Mouse (Mus musculus) limb, embryonic 14.5 days (tissue): ENCODE data around the gene Rph3al. TPM values are rescaled to one million over a fixed set of nuclear protein-coding genes. Genes with fewer than 3 reads are reported as not detected.

ENCODE experiments used
- ATAC-seq: fragments of 200-750 bp; cut with Nextera tagmentation; 2 replicates; pipeline ENCODE4 v1.8.0; 2017; ENCODE audit warnings: low read depth, moderate number of reproducible peaks, moderate TSS enrichment; ENCODE audit not compliant: low FRiP score
- DNase-seq: peaks from one replicate; pipeline ENCODE4 v3.0.0-alpha.2; 2015; ENCODE audit warnings: low spot score
- H3K27ac ChIP-seq: fragments of 300-500 bp; sonication (generic); replicated peaks from 2 replicates; pipeline ENCODE4 v1.5.1; 2014; ENCODE audit warnings: low read depth, mild to moderate bottlenecking, low read length, moderate library complexity, mixed read lengths
- H3K27me3 ChIP-seq: fragments of 300-500 bp; sonication (generic); 2 replicates; pipeline ENCODE4 v1.6.1; 2014; ENCODE audit warnings: low read length, mixed read lengths; ENCODE audit not compliant: control insufficient read depth, insufficient read depth
- H3K36me3 ChIP-seq: fragments of 300-500 bp; sonication (generic); 2 replicates; pipeline ENCODE4 v1.6.1; 2014; ENCODE audit warnings: mild to moderate bottlenecking, low read length, moderate library complexity, mixed read lengths; ENCODE audit not compliant: control insufficient read depth, insufficient read depth
- H3K4me1 ChIP-seq: fragments of 300-500 bp; sonication (generic); 2 replicates; pipeline ENCODE4 v1.6.1; 2014; ENCODE audit warnings: antibody characterized with exemption, low read length, mixed read lengths; ENCODE audit not compliant: control insufficient read depth, insufficient read depth
- H3K4me2 ChIP-seq: fragments of 300-500 bp; sonication (generic); replicated peaks from 2 replicates; pipeline ENCODE4 v1.6.1; 2014; ENCODE audit warnings: low read depth, mild to moderate bottlenecking, low read length, moderate library complexity; ENCODE audit not compliant: severe bottlenecking
- H3K4me3 ChIP-seq: fragments of 300-500 bp; sonication (generic); replicated peaks from 2 replicates; pipeline ENCODE4 v1.5.1; 2014; ENCODE audit warnings: low read length
- H3K9ac ChIP-seq: fragments of 300-500 bp; sonication (generic); 2 replicates; pipeline ENCODE4 v1.6.1; 2014; ENCODE audit warnings: mild to moderate bottlenecking, low read depth, low read length, moderate library complexity; ENCODE audit not compliant: severe bottlenecking
- H3K9me3 ChIP-seq: fragments of 300-500 bp; sonication (generic); 2 replicates; pipeline ENCODE4 v1.6.1; 2016; ENCODE audit warnings: low read length; ENCODE audit not compliant: control insufficient read depth
- POLR2A ChIP-seq: fragments of 200-500 bp; IDR thresholded peaks from 2 replicates; pipeline ENCODE4 v1.8.0; 2012; ENCODE audit warnings: inconsistent platforms, mild to moderate bottlenecking, moderate library complexity, borderline replicate concordance; ENCODE audit not compliant: insufficient read depth, insufficient read length; ENCODE audit errors: extremely low read depth
- WGBS: fragments of 180-500 bp; shearing (Covaris S2); extraction: QIAGEN DNeasy Blood & Tissue Kit; methylation state at CpG from one replicate; pipeline ENCODE4 v1.1.7; 2014; 5-methylcytosine and 5-hydroxymethylcytosine counted together
- polyA plus RNA-seq, 2 experiments: library from polyadenylated mRNA; depleted of rRNA in 1 of 2; stranded (reverse) in 1 of 2; unstranded in 1 of 2; fragments of >200 nt; fragmentation: Nextera tagmentation in 1 of 2; extraction: Ambion mirVana in 1 of 2; gene quantifications; 2 replicates each; pipeline versions ENCODE4 v1.2.1 to v1.2.3; 2012 to 2014

The Rph3al gene
- polyA plus RNA-seq, 2 experiments, result 2.2 to 2.4 TPM

GRCm38 (mm10) chr11:75801771-75802550, 136.3 kb downstream of the Rph3al start:
- Histone ChIP-seq H3K4me3 (no peak overlapping the region), H3K4me2 (no peak overlapping the region), H3K27me3 (peaks cover 12% of the 10 kb centered on the region; the same call in 1 of the 2 replicates), H3K9me3 (no peaks in the 10 kb centered on the region), H3K9ac (no peak overlapping the region), H3K4me1 (no peaks in the 10 kb centered on the region), H3K27ac (no peak overlapping the region), H3K36me3 (no peaks in the 10 kb centered on the region)
- DNase-seq, result no peak
- 75% methylated on average over 7 of the region's 7 CpGs for WGBS
- no peak for TF ChIP-seq POLR2A
- ATAC-seq, result no peak

GRCm38 (mm10) chr11:75801369-75801768, 136.9 kb downstream of the Rph3al start:
- peaks cover 17% of the 10 kb centered on the region for H3K27me3 ChIP-seq
- no peak for TF ChIP-seq POLR2A
- H3K9me3 ChIP-seq, result no peaks in the 10 kb centered on the region
- no peak overlapping the region for H3K9ac ChIP-seq
- WGBS, result 66% methylated on average over 4 of the region's 4 CpGs
- no peak overlapping the region for H3K4me3 ChIP-seq
- no peaks in the 10 kb centered on the region for H3K4me1 ChIP-seq
- H3K36me3 ChIP-seq, result no peaks in the 10 kb centered on the region
- DNase-seq (no peak), ATAC-seq (no peak)
- no peak overlapping the region for H3K4me2 ChIP-seq
- no peak overlapping the region for H3K27ac ChIP-seq

GRCm38 (mm10) chr11:75796536-75797246, 141.5 kb downstream of the Rph3al start:
- Histone ChIP-seq H3K4me2 (peak overlapping the region; percentile 68; the same call in 1 of the 2 replicates), H3K27ac (no peak overlapping the region), H3K9ac (no peak overlapping the region), H3K36me3 (no peaks in the 10 kb centered on the region), H3K27me3 (peaks cover 37% of the 10 kb centered on the region), H3K4me3 (peak overlapping the region; percentile 50; the same call in 1 of the 2 replicates), H3K9me3 (no peaks in the 10 kb centered on the region), H3K4me1 (0 out of 2 replicates have a peak, but pooled peaks cover 3% of the 10 kb centered on the region)
- 60% methylated on average over 13 of the region's 13 CpGs for WGBS
- ATAC-seq (no peak), DNase-seq (no peak)
- TF ChIP-seq POLR2A, result no peak

- peak within 1 kb of the TSS; percentile 66 for H3K9ac ChIP-seq
- peaks cover 37% of the 10 kb centered on the region for H3K27me3 ChIP-seq
- DNase-seq, result no peak
- H3K4me2 ChIP-seq, result peak within 1 kb of the TSS; percentile 68
- H3K4me1 ChIP-seq, result 0 out of 2 replicates have a peak, but pooled peaks cover 3% of the 10 kb centered on the region
- peak; percentile 70; the same call in 1 of the 2 replicates for ATAC-seq
- WGBS, result 5% methylated on average over 20 of the region's 37 CpGs
- no peaks in the 10 kb centered on the region for H3K36me3 ChIP-seq
- H3K9me3 ChIP-seq, result no peaks in the 10 kb centered on the region
- peak within 1 kb of the TSS; percentile 50 for H3K4me3 ChIP-seq
- TF ChIP-seq POLR2A, result no peak
- H3K27ac ChIP-seq, result no peak within 1 kb of the TSS
Observed at GRCm38 (mm10) chr11:75796029-75796445, 142.2 kb downstream of the Rph3al start, which contains the start of gene Doc2b. Gene Doc2b, minus strand, starts transcription at chr11:75796049.

GRCm38 (mm10) chr11:75795321-75795636, 142.9 kb downstream of the Rph3al start:
- Histone ChIP-seq H3K9me3 (no peaks in the 10 kb centered on the region), H3K36me3 (no peaks in the 10 kb centered on the region), H3K27me3 (peaks cover 37% of the 10 kb centered on the region), H3K4me2 (peak overlapping the region; percentile 68), H3K4me1 (0 out of 2 replicates have a peak, but pooled peaks cover 3% of the 10 kb centered on the region), H3K27ac (no peak overlapping the region), H3K9ac (peak overlapping the region; percentile 66), H3K4me3 (peak overlapping the region; percentile 50)
- 1% methylated on average over 15 of the region's 42 CpGs for WGBS
- TF ChIP-seq POLR2A, result no peak
- DNase-seq (no peak), ATAC-seq (no peak)
